Mouse (Mus musculus) lung, postnatal 14 days (tissue): ENCODE measurements around the gene Olfr1306.

Source experiments
- DNase-seq: peaks from one replicate; pipeline ENCODE4 v3.0.0; 2021

Gene Olfr1306

DNA sequence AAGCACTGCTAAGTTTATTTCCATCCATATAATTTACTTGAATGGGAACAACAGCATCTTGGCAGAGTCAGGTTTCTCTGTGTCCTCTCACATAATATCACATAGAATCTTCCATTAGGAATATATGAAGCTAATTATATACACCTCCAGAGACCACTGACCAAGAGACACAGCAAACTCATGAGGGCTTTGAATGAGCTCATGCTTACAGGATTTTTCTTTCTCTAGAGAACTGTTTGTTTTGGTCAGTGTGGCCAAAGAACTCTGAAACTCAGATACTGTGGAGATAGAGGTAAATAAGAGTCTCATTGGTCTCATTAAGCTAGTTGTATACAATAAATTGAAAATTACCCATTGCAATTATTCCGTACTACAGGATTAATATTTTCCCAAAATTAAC is at the start of gene Olfr1306:
Olfr1306 (minus strand) TSS at position 101 of the 400 bp plus-strand sequence.
- no peak for DNase-seq

DNA sequence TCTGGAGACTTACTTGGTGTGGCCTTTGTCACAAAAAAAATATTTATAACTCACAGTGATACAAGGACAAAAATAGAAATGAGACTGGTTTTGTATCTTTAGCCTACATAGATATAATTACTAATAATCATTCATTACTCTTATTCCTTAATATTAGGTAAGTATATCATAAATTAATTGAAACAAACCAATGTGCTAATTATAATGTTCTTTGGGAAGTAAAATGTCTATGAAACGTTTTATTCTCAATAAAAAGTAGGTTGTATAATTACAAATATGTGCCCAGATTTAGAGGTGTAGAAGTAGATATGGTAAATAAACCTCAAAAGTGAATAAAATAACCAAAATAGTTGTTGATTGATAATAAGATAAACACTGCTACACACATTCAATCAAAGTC is 48.8 kb upstream of the Olfr1306 start, which contains the start of gene Olfr1308:
Olfr1308 (minus strand) TSS at position 101 of the 400 bp plus-strand sequence.
- no peak for DNase-seq

DNA sequence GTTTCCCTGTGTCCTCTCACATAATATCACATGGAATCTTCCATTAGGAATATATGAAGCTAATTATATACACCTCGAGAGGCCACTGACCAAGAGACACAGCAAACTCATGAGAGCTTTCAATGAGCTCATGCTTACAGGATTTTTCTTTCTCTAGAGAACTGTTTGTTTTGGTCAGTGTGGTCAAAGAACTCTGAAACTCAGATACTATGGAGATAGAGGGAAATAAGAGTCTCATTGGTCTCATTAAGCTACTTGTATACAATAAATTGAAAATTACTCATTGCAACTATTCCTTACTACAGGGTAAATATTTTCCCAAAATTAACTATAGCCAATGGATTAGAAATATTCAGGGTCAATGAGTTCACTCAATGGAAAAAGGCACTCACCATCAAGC is 33.3 kb upstream of the Olfr1306 start, which contains the start of gene Olfr1307:
Olfr1307 (minus strand) TSS at position 101 of the 400 bp plus-strand sequence.
- DNase-seq = no peak

DNA sequence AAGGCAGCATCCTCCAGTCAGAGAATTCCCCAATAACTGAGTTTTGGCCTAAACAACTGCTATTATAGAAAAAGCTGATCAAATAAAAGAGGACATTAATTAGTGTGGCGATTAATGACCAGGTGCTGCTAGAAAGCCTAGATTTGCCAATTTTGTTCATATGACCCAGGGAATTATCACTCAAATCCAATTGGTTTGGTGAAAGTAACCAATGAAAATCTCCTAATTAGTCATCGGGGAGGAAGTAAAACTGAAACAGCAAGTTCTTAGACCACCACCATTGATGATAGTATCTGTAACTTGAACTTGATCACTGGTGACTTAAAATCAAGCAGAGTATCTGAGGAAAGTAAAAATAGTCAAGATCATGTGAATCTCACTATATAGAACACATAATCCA is 39.0 kb downstream of the Olfr1306 start, which contains the start of gene Olfr1305:
Olfr1305 (minus strand) TSS at position 101 of the 400 bp plus-strand sequence.
- no peak for DNase-seq
